Mouse (Mus musculus) midbrain, embryonic 16.5 days (tissue): ENCODE data around the gene Cux2. TPM values are rescaled to one million over a fixed set of nuclear protein-coding genes. Genes with fewer than 3 reads are reported as not detected.

Source experiments
- ATAC-seq: fragments of 200-750 bp; cut with Nextera tagmentation; 2 replicates; pipeline ENCODE4 v1.8.0; 2017; ENCODE audit warnings: moderate TSS enrichment
- H3K27ac ChIP-seq: fragments of 300-500 bp; sonication (generic); 2 replicates; pipeline ENCODE4 v1.5.1; 2014; ENCODE audit warnings: mild to moderate bottlenecking, low read length, mixed read lengths
- H3K27me3 ChIP-seq: fragments of 300-500 bp; sonication (generic); 2 replicates; pipeline ENCODE4 v1.6.1; 2014; ENCODE audit warnings: low read depth, low read length, mixed read lengths; ENCODE audit not compliant: control insufficient read depth, insufficient read depth
- H3K36me3 ChIP-seq: fragments of 300-500 bp; sonication (generic); 2 replicates; pipeline ENCODE4 v1.6.1; 2014; ENCODE audit warnings: mild to moderate bottlenecking, low read length, moderate library complexity, mixed read lengths; ENCODE audit not compliant: control insufficient read depth, insufficient read depth
- H3K4me1 ChIP-seq: fragments of 300-500 bp; sonication (generic); 2 replicates; pipeline ENCODE4 v1.6.1; 2014; ENCODE audit warnings: mild to moderate bottlenecking, low read length, mixed read lengths; ENCODE audit not compliant: control insufficient read depth, insufficient read depth
- H3K4me2 ChIP-seq: fragments of 300-500 bp; sonication (generic); 2 replicates; pipeline ENCODE4 v1.6.1; 2014; ENCODE audit warnings: mild to moderate bottlenecking, low read length, mixed read lengths
- H3K4me3 ChIP-seq: fragments of 300-500 bp; sonication (generic); 2 replicates; pipeline ENCODE4 v1.5.1; 2014; ENCODE audit warnings: low read depth, mild to moderate bottlenecking, low read length, moderate library complexity, mixed read lengths
- H3K9ac ChIP-seq: fragments of 300-500 bp; sonication (generic); 2 replicates; pipeline ENCODE4 v1.6.1; 2014; ENCODE audit warnings: low read depth, low read length, mixed read lengths
- H3K9me3 ChIP-seq: fragments of 300-500 bp; sonication (generic); replicated peaks from 2 replicates; pipeline ENCODE4 v1.6.1; 2014; ENCODE audit warnings: mild to moderate bottlenecking, low read length, mixed read lengths; ENCODE audit not compliant: control insufficient read depth, poor library complexity, severe bottlenecking
- WGBS: fragments of 180-500 bp; shearing (Covaris S2); extraction: QIAGEN DNeasy Blood & Tissue Kit; methylation state at CpG from one replicate; pipeline ENCODE4 v1.1.7; 2014; 5-methylcytosine and 5-hydroxymethylcytosine counted together
- polyA plus RNA-seq: library from polyadenylated mRNA; unstranded; fragments of >200 nt; fragmentation: Nextera tagmentation; extraction: Ambion mirVana; gene quantifications from 2 replicates; pipeline ENCODE4 v1.2.1, GENCODE M21; 2015

Gene Cux2
- polyA plus RNA-seq, 1 experiment from 2014 or later, result 20.2 TPM

- H3K4me2 ChIP-seq, result no peak overlapping the region
- no peaks in the 10 kb centered on the region for H3K4me1 ChIP-seq
- H3K27ac ChIP-seq, result no peak overlapping the region
- 91% methylated on average over 3 of the region's 3 CpGs for WGBS
- peaks cover 16% of the 10 kb centered on the region; the same call in 1 of the 2 replicates for H3K36me3 ChIP-seq
- H3K9ac ChIP-seq, result no peak overlapping the region
- no peaks in the 10 kb centered on the region for H3K27me3 ChIP-seq
- no peaks in the 10 kb centered on the region for H3K9me3 ChIP-seq
- H3K4me3 ChIP-seq, result no peak overlapping the region
- ATAC-seq, result no peak
These were observed 229.2 kb downstream of the Cux2 start for GRCm38 (mm10) chr5:121820657-121821056.

- ATAC-seq, result no peak
- H3K27me3 ChIP-seq, result no peaks in the 10 kb centered on the region
- peaks cover 16% of the 10 kb centered on the region; the same call in 1 of the 2 replicates for H3K36me3 ChIP-seq
- no peaks in the 10 kb centered on the region for H3K4me1 ChIP-seq
- H3K4me3 ChIP-seq, result no peak overlapping the region
- no peak overlapping the region for H3K9ac ChIP-seq
- WGBS, result 92% methylated on average over 2 of the region's 2 CpGs
- H3K4me2 ChIP-seq, result no peak overlapping the region
- no peaks in the 10 kb centered on the region for H3K9me3 ChIP-seq
- no peak overlapping the region for H3K27ac ChIP-seq
These were observed 229.7 kb downstream of the Cux2 start for GRCm38 (mm10) chr5:121820161-121820560.

- 96% methylated on average over 5 of the region's 5 CpGs for WGBS
- Histone ChIP-seq H3K4me1 (no peaks in the 10 kb centered on the region), H3K9me3 (no peaks in the 10 kb centered on the region), H3K9ac (no peak overlapping the region), H3K27me3 (no peaks in the 10 kb centered on the region), H3K27ac (no peak overlapping the region), H3K4me2 (no peak overlapping the region), H3K4me3 (no peak overlapping the region), H3K36me3 (peaks cover 16% of the 10 kb centered on the region; the same call in 1 of the 2 replicates)
- no peak for ATAC-seq
These were observed 230.3 kb downstream of the Cux2 start for GRCm38 (mm10) chr5:121819559-121819958.

GRCm38 (mm10) chr5:121818862-121819261, 231.0 kb downstream of the Cux2 start:
- H3K36me3 ChIP-seq, result peaks cover 16% of the 10 kb centered on the region; the same call in 1 of the 2 replicates
- ATAC-seq, result no peak
- H3K27ac ChIP-seq, result no peak overlapping the region
- no peaks in the 10 kb centered on the region for H3K9me3 ChIP-seq
- H3K9ac ChIP-seq, result no peak overlapping the region
- 98% methylated on average over 4 of the region's 4 CpGs for WGBS
- H3K4me2 ChIP-seq, result no peak overlapping the region
- no peaks in the 10 kb centered on the region for H3K27me3 ChIP-seq
- H3K4me1 ChIP-seq, result no peaks in the 10 kb centered on the region
- H3K4me3 ChIP-seq, result no peak overlapping the region

- Histone ChIP-seq H3K4me3 (no peak overlapping the region), H3K9me3 (no peaks in the 10 kb centered on the region), H3K36me3 (peaks cover 16% of the 10 kb centered on the region; the same call in 1 of the 2 replicates), H3K4me1 (no peaks in the 10 kb centered on the region), H3K27ac (no peak overlapping the region), H3K4me2 (no peak overlapping the region), H3K9ac (no peak overlapping the region), H3K27me3 (no peaks in the 10 kb centered on the region)
- 98% methylated on average over 7 of the region's 7 CpGs for WGBS
- no peak for ATAC-seq
These were observed 231.5 kb downstream of the Cux2 start for GRCm38 (mm10) chr5:121818401-121818800.

GRCm38 (mm10) chr5:121817551-121817950, 232.4 kb downstream of the Cux2 start:
- no peak overlapping the region for H3K4me2 ChIP-seq
- no peaks in the 10 kb centered on the region for H3K27me3 ChIP-seq
- no peak overlapping the region for H3K9ac ChIP-seq
- H3K9me3 ChIP-seq, result no peaks in the 10 kb centered on the region
- H3K36me3 ChIP-seq, result peaks cover 18% of the 10 kb centered on the region; the same call in 1 of the 2 replicates
- no peak for ATAC-seq
- WGBS, result 88% methylated on average over 9 of the region's 9 CpGs
- H3K4me3 ChIP-seq, result no peak overlapping the region
- no peak overlapping the region for H3K27ac ChIP-seq
- H3K4me1 ChIP-seq, result no peaks in the 10 kb centered on the region

GRCm38 (mm10) chr5:121816611-121817010, 233.3 kb downstream of the Cux2 start:
- Histone ChIP-seq H3K4me1 (no peaks in the 10 kb centered on the region), H3K9ac (no peak overlapping the region), H3K36me3 (peaks cover 25% of the 10 kb centered on the region), H3K4me2 (no peak overlapping the region), H3K4me3 (no peak overlapping the region), H3K27me3 (no peaks in the 10 kb centered on the region), H3K27ac (no peak overlapping the region), H3K9me3 (no peaks in the 10 kb centered on the region)
- no peak for ATAC-seq
- 98% methylated on average over 2 of the region's 2 CpGs for WGBS

- H3K4me3 ChIP-seq, result no peak overlapping the region
- H3K4me1 ChIP-seq, result no peaks in the 10 kb centered on the region
- no peak overlapping the region for H3K4me2 ChIP-seq
- no peak overlapping the region for H3K9ac ChIP-seq
- ATAC-seq, result no peak
- WGBS, result 94% methylated on average over 8 of the region's 8 CpGs
- H3K36me3 ChIP-seq, result peaks cover 30% of the 10 kb centered on the region
- H3K9me3 ChIP-seq, result no peaks in the 10 kb centered on the region
- H3K27ac ChIP-seq, result no peak overlapping the region
- no peaks in the 10 kb centered on the region for H3K27me3 ChIP-seq
These were observed 234.0 kb downstream of the Cux2 start for GRCm38 (mm10) chr5:121815867-121816380.

- no peaks in the 10 kb centered on the region for H3K27me3 ChIP-seq
- WGBS, result 72% methylated on average over 3 of the region's 3 CpGs
- H3K27ac ChIP-seq, result no peak overlapping the region
- H3K36me3 ChIP-seq, result peaks cover 30% of the 10 kb centered on the region
- no peak overlapping the region for H3K9ac ChIP-seq
- H3K4me1 ChIP-seq, result no peaks in the 10 kb centered on the region
- ATAC-seq, result no peak
- no peak overlapping the region for H3K4me2 ChIP-seq
- H3K9me3 ChIP-seq, result no peaks in the 10 kb centered on the region
- no peak overlapping the region for H3K4me3 ChIP-seq
These were observed 234.8 kb downstream of the Cux2 start for GRCm38 (mm10) chr5:121815067-121815466.
